Mouse (Mus musculus): ENCODE measurements at regions not wholly inside any gene's neighbourhood (a gene's known extent, or its start where the extent isn't known, plus 50 kb on each side); places are given as distances from the start of the nearest gene placed in this dataset.

DNA sequence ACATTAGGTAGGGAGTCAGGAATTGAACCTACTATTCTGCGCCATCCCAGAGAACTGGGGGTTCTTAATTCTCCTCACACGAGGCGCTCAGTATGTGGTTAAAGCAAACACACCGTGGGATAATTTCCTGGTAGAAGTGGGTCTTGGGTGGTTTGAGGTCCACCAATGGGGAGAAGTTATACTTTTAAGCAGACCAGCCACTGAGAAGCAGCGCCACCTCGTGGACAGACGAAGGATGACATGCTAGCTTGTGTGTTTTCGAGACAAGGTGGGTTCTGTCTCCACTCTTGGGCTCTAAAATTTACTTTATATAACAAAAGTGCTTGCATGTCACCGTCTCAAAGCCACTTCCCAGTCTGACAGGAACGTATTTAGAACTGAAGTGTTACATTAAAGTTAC, 152.7 kb upstream of the Zfp64 start:
- TF ChIP-seq CTCF (IDR thresholded peaks at IDR 0.05; ENCODE audit: insufficient read depth, low read depth, low read length) (no peak; the same call in 1 of the 2 replicates), POLR2A (IDR thresholded peaks at IDR 0.05; ENCODE audit: insufficient read depth, low read depth, low read length) (no peak)

Measured in olfactory bulb, adult 2 months (tissue).